Mouse (Mus musculus) cerebellum, adult 11 months (tissue): ENCODE results near the gene Mtch2.
"Not testable (repeated sequence)": the region's sequence is repeated elsewhere in the genome, so short reads cannot be mapped to it uniquely, and the experiment has no call there.

Experiments
- DNase-seq: peaks from one replicate; pipeline ENCODE4 v3.0.0; 2022

The Mtch2 gene

DNA sequence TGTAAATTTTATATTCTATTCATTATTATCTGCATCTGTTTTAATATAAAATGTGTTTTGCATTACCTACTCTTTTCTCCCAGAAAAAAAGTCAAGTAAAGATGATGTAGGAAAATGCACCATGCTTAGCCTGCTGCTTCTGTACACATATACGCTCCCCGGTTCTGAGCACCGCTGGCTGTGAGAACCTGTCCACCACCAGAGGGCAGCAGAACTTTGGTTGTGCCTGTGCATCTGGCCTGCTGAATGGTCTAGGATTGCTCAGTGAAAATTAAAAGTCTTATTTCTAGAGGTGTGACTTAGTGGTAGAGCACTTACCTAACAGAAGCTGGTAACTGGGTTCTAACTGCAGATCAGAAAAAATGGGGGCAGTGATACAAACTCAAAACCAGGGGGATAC is 19.6 kb downstream of the Mtch2 start:
- peak; percentile 79 for DNase-seq

DNA sequence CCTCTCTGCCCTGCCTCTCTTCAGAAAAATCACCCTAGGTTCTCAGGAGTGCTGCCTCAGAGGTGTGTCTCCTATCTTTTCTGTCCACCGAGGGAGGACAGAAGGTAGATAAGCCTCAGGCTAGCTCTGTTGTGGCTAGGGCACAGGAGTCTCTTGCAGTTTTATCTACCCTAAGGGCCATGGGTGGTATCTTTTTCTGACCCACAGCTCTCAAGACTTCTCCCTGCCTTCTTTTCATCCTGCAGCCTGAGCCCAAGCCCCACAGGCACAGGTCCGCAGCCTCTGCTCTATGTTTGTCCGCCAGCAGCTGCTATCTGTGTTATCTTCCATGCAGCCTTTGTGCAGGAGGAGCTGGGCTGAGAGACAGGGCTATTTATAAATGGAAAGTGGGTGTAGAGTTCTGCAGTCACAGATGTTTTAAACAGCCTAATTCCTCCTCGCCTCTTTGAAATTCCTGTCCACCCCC is 23.2 kb downstream of the Mtch2 start:
- no peak for DNase-seq

DNA sequence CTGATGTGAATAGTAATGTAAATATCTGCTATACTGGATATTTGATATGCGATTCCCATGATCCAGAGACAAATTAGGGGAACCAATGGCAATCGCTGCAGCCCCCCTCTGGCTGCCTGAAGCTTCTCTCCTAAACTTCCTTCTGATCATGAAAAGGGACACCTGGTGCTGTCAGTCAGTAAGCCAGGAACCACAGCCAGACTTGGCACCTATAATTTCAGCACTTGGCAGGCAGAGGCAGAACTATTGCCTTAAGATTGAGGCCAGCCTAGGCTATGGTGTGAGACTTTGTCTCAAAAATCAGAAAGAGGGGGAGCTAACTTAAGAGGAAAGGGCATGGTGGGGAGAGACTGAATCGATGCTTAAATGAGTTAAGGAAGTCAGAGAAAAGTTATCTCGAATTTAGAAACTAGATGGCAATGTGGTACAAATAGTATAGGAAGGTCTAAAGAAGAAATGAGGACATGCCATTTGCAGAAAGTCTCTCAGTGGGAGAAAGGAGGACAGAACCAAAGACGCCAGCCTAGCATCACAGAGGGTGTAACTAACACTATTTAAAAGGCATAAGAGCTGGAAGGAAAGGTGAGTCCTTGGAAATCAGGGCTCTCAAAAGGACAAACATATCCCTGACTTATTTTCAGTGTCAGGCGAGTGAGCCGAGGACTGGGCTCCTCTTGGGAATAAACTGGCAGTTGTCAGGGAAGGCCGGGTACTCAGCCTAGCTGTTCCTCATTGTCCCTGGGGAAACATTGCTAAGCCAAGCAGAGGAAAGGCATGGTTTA is 24.4 kb downstream of the Mtch2 start:
- no peak for DNase-seq

DNA sequence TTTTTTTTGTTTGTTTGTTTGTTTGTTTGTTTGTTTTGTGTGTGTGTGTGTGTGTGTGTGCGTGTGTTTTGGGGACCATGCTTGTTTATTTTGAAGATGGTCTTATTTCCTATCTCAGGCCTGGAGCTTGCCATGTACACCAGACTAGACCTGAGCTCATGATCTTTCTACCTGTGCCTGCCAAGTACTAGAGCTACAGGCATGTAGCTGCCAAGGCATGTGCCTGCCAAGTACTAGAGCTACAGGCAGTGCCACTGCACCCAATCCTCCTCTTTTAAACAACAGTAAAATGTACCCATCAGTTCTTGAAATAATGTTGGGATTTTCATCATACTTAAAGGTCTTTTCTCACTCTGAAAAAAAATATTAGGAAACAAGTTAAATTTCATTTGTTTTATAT is 27.1 kb downstream of the Mtch2 start:
- DNase-seq, result no peak

- no peak for DNase-seq
These were observed 28.3 kb downstream of the Mtch2 start for GRCm38 (mm10) chr2:90875239-90875638.

- no peak for DNase-seq
These were observed 30.8 kb downstream of the Mtch2 start for GRCm38 (mm10) chr2:90877584-90878259.

DNA sequence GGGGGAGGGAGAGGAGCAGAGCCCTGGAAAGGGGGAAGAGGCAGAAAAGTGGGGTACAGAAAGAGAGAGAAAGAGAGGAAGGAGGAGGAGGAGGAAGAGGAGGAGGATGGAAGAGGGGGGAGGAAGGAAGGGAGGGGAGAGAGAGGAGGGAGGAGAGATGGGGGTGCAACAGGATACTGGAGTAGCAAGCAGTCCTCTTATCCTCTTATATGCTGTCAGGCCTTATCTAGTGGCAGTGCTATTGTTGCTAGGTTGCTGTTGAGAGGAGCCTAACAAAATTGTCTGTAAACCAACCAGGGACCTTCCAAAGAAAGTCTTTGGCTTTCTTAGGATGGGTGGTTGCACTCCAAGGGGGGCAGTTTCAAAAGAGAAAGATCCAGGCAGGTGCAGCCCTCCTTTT is 32.5 kb downstream of the Mtch2 start:
- no peak for DNase-seq

- no peak for DNase-seq
These were observed 33.3 kb downstream of the Mtch2 start for GRCm38 (mm10) chr2:90880144-90880785.

DNA sequence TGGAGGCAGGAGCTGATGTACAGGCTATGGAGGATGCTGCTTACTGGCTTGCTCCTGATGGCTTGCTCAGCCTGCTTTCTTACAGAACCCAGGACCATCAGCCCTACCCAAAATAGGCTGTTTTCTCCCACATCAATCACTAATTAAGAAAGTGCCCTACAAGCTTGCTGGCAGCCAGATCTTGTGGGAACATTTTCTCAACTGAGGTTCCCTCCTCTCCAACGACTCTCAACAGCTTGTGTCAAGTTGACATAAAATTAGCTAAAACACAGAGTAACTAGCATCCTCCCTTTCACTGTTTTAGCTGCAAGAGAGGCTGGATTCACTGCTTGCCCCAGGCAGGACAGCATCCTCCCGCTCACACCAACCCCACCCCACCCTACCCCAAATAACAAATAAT is 34.9 kb downstream of the Mtch2 start:
- no peak for DNase-seq

DNA sequence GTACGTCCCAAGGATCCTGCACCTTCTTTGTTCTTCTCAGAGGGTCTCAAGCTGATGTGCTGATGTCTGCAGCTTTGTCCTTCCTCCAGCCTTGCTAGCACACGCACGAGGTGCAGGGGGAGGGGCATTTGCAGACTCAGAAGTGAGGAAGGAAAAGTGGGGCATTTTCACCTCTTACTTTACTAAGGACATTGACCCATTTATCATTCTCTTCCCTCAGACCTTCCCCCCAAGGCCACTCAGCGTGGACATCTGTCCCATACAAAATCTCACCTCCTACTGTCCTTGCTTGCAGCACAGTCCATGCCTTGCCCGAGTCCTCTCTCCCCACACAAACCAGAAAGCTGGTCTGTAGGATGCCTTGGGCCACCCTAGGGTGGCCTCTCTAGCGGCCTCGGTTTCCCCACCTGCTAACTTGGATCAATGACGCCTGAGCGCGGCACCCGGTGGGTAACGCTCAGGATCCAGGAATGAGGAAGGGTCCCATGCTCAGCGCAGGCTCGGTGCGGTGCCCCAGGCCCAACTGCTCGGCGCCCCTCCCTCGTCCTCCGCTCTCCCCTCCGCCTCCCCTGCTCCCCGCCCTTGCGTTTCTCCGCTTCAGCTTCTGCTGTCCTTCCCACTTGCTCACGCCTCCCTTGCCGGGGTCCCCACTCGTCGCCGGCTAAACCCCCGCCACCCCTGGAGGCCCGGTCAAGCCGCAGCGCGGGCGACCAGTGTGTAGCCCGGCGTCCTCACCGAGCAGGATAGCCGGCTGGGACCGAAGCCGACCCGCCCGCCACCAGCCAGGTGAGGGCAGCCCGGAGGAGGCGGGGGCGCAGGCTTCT is 38.5 kb downstream of the Mtch2 start, which contains the start of gene C1qtnf4:
Gene C1qtnf4, plus strand, starts transcription at position 643 of the 824 bp plus-strand sequence.
- DNase-seq, result peak; percentile 61

DNA sequence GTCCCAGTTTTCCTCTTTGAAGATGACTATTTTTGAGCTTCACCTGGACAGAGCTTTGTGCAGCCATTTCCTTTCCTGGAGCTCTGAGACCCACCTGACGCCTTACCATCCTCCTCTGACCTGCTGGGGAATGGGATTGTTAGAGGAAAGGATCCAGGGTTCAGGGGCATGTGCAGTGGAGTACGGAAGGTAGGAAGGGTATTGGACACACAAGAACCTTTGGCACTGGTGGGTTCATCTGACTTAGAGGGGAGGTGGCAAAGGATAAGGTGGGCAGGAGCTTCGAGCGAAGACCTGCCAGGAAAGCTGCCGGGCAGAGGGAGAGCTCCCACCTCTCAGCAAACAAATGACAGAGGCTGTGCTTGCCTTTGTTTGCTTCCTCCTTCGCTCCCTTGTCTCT is 39.5 kb downstream of the Mtch2 start:
- DNase-seq, result no peak

DNA sequence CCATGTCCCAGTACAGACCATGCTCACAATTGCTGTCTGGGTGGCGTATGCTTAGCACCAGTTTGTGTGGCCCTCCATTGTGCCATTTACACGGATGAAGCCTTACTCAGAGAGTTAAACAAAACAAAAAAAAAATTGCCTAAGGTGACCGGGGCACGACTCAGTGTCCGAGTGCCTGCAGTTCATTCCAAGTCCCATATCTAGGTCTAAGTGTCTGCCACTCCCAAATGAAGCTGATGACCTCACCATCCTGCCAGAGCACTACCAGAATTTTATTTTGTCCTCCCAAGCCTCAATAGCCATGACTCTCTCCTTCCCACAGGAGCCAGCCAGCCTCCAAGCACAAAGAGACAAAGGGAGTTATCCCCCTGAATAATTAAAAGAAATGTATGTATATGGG is 40.7 kb downstream of the Mtch2 start:
- no peak for DNase-seq

GRCm38 (mm10) chr2:90889550-90890548 is 42.9 kb downstream of the Mtch2 start:
- peak; percentile 70 for DNase-seq

DNA sequence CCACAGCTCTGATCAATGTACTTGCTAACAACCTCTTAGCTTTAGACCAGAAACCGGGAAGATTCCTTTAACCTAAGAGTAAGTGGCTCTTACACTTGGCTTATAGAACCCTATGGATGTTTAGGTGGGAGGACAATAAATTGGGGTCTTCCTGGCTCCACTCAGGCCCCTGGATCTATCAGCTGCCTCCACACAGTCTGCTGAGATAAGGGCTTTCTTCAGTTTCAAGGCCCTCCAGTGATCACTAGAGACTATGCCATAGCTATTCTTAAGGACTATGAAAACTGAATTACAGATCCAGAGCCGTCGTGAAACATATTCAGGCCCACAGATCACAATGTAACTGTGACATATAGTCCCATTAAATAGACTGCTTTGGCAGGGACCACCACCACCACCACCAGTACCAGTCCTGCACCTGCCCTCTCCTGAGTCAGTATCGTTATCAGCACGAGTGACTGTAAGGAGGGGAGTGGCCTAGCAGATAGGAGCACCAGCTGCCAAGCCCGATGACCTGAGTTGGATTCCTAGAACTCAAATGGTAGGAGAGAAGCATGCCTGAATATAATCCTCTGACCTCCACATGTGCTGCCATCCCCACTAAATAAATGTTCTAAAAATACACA is 46.8 kb downstream of the Mtch2 start:
- no peak for DNase-seq

- DNase-seq, result not testable (repeated sequence)
These were observed 47.3 kb downstream of the Mtch2 start for GRCm38 (mm10) chr2:90894299-90894677.

- no peak for DNase-seq
These were observed 56.4 kb downstream of the Mtch2 start for GRCm38 (mm10) chr2:90903398-90903797.

- peak; percentile 85 for DNase-seq
These were observed 57.3 kb downstream of the Mtch2 start, which contains the start of the genes Kbtbd4 and Ndufs3 for GRCm38 (mm10) chr2:90904076-90904855. Kbtbd4 (plus strand) TSS chr2:90904740. Ndufs3 (minus strand) TSS chr2:90904827.

- no peak for DNase-seq
These were observed 57.9 kb downstream of the Mtch2 start for GRCm38 (mm10) chr2:90904856-90905224.

GRCm38 (mm10) chr2:90906721-90907120 is 59.8 kb downstream of the Mtch2 start:
- DNase-seq, result no peak

DNA sequence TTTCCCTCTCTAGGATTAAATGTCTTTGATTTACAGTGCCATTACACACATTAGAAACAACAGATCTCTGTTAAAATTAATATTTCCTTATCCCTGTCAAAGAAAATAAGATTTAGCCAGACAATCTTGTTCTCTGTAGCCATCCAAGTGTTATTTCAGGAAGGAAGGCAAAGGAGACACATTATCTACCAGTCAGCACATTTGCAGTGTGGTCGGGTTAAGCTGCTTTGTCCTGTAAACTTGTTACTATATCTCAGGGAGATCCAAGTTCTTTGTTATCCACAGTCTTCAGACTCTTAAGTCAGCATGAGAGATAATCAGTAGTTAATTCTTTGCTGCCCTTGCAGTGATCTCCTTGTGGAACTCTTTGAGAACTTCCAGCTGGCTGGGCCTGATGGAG is 63.9 kb downstream of the Mtch2 start:
- DNase-seq, result no peak
